Mouse (Mus musculus) erythroblast, embryonic 14.5 days (primary cell): Measurements from ENCODE around the gene Lyrm4.

Experiments used
- GATA1 ChIP-seq: IDR thresholded peaks from 2 replicates; pipeline ENCODE4 v1.6.1; 2012; ENCODE audit warnings: low read length, inconsistent platforms, mixed read lengths
- TAL1 ChIP-seq: IDR thresholded peaks from 3 replicates; pipeline ENCODE4 v1.6.1; 2012; ENCODE audit warnings: low read length, inconsistent platforms, mixed read lengths

GRCm38 (mm10) chr13:36129360-36130054, 12.2 kb upstream of the Lyrm4 start:
- TF ChIP-seq TAL1 (no peak), GATA1 (no peak)
